Mouse (Mus musculus) hindbrain, postnatal 0 days (tissue): Measurements from ENCODE around the gene Atg2b. TPM values are rescaled to one million over a fixed set of nuclear protein-coding genes. Genes with fewer than 3 reads are reported as not detected.

Experiments used
- ATAC-seq: fragments of 200-750 bp; cut with Nextera tagmentation; 2 replicates; pipeline ENCODE4 v1.8.0; 2017; ENCODE audit warnings: mild to moderate bottlenecking, moderate TSS enrichment, moderate library complexity
- DNase-seq: peaks from one replicate; pipeline ENCODE4 v3.0.0-alpha.2; 2015; ENCODE audit warnings: low spot score
- H3K27ac ChIP-seq: fragments of 300-500 bp; sonication (generic); 2 replicates; pipeline ENCODE4 v1.5.1; 2014; ENCODE audit warnings: mild to moderate bottlenecking
- H3K27me3 ChIP-seq: fragments of 300-500 bp; sonication (generic); 2 replicates; pipeline ENCODE4 v1.6.1; 2014; ENCODE audit warnings: low read length, mixed read lengths; ENCODE audit not compliant: insufficient read depth
- H3K36me3 ChIP-seq: fragments of 300-500 bp; sonication (generic); 2 replicates; pipeline ENCODE4 v1.6.1; 2014; ENCODE audit warnings: low read length, mixed read lengths; ENCODE audit not compliant: insufficient read depth
- H3K4me1 ChIP-seq: fragments of 300-500 bp; sonication (generic); 2 replicates; pipeline ENCODE4 v1.6.1; 2014; ENCODE audit warnings: antibody characterized with exemption, low read length, mixed read lengths; ENCODE audit not compliant: insufficient read depth
- H3K4me2 ChIP-seq: fragments of 300-500 bp; sonication (generic); 2 replicates; pipeline ENCODE4 v1.6.1; 2014; ENCODE audit warnings: low read depth, mild to moderate bottlenecking, low read length, moderate library complexity, mixed read lengths
- H3K4me3 ChIP-seq: fragments of 300-500 bp; sonication (generic); 2 replicates; pipeline ENCODE4 v1.5.1; 2014; ENCODE audit warnings: low read length
- H3K9ac ChIP-seq: fragments of 300-500 bp; sonication (generic); replicated peaks from 2 replicates; pipeline ENCODE4 v1.6.1; 2014; ENCODE audit warnings: mild to moderate bottlenecking, low read length, moderate library complexity, mixed read lengths
- H3K9me3 ChIP-seq: fragments of 300-500 bp; sonication (generic); 2 replicates; pipeline ENCODE4 v1.6.1; 2016; ENCODE audit warnings: low read length, mixed read lengths
- CTCF ChIP-seq: IDR thresholded peaks from 2 replicates; pipeline ENCODE4 v1.5.1; 2016; ENCODE audit warnings: antibody characterized with exemption, control low read depth, low read depth
- WGBS: fragments of 180-500 bp; shearing (Covaris S2); extraction: QIAGEN DNeasy Blood & Tissue Kit; methylation state at CpG from one replicate; pipeline ENCODE4 v1.1.7; 2014; 5-methylcytosine and 5-hydroxymethylcytosine counted together
- polyA plus RNA-seq: library from polyadenylated mRNA; unstranded; fragments of >200 nt; fragmentation: Nextera tagmentation; extraction: Ambion mirVana; gene quantifications from 2 replicates; pipeline ENCODE4 v1.2.1, GENCODE M21; 2015
- total RNA-seq: library from RNA; depleted of rRNA; stranded (reverse); fragments of >200 nt; gene quantifications from 2 replicates; pipeline ENCODE4 v1.2.3, GENCODE M21; 2014

Atg2b gene
- total and polyA plus RNA-seq, 2 experiments from 2014 or later = 9.0 to 40.9 TPM

DNA sequence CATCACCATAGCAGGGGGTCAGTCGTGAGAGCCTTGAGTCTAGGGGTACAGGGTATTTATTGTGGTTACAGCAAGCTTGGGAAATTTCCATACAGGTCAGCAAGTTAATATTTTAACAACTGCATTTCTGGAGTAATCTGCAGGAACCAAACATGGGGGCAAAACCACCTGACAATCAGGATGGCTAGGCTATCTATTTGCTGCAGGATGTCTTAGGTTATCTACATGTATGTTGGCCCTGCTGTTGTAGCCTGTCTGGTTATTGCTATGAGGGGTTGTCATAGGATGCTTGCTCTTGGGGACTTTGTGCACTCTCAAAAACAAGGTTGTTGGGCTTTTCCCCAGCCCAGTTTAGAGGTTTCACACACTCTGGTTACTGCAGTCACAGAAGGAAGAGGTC is 39.6 kb upstream of the Atg2b start:
- H3K9ac ChIP-seq = no peak overlapping the region
- DNase-seq (no peak), ATAC-seq (no peak)
- 46% methylated on average over 1 of the region's 1 CpGs for WGBS
- H3K4me1 ChIP-seq = peaks cover 6% of the 10 kb centered on the region; the same call in 1 of the 2 replicates
- no peaks in the 10 kb centered on the region for H3K27me3 ChIP-seq
- H3K4me3 ChIP-seq = no peak overlapping the region
- no peak for TF ChIP-seq CTCF
- no peak overlapping the region for H3K27ac ChIP-seq
- no peak overlapping the region for H3K4me2 ChIP-seq
- H3K36me3 ChIP-seq = no peaks in the 10 kb centered on the region
- H3K9me3 ChIP-seq = no peaks in the 10 kb centered on the region

DNA sequence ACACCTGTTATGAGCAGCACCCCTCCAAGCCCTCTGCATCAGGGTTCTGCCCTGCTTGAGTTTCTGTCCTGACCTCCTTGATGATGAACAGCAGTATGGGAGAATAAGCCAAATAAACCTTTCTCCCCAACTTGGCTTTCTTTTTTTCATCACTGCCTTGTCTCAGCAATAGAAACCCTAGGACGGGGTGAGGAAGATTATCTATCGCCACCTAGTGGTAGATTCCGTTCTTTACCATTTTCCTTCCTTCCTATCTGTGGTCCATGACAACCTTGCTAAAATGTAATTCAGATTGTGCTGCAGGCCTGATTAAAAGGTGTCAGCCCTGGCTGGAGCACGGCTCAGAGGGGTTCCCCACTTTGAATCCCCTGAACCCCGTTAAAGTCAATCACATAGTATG is 37.6 kb upstream of the Atg2b start:
- TF ChIP-seq CTCF = peak; percentile 86
- H3K4me3 ChIP-seq = no peak overlapping the region
- no peak overlapping the region for H3K9ac ChIP-seq
- no peak overlapping the region for H3K27ac ChIP-seq
- no peaks in the 10 kb centered on the region for H3K9me3 ChIP-seq
- no peaks in the 10 kb centered on the region for H3K27me3 ChIP-seq
- H3K4me2 ChIP-seq = no peak overlapping the region
- H3K36me3 ChIP-seq = no peaks in the 10 kb centered on the region
- ATAC-seq = peak; percentile 65
- H3K4me1 ChIP-seq = peaks cover 6% of the 10 kb centered on the region; the same call in 1 of the 2 replicates
- WGBS = 3% methylated on average over 5 of the region's 5 CpGs
- DNase-seq = peak; percentile 85

DNA sequence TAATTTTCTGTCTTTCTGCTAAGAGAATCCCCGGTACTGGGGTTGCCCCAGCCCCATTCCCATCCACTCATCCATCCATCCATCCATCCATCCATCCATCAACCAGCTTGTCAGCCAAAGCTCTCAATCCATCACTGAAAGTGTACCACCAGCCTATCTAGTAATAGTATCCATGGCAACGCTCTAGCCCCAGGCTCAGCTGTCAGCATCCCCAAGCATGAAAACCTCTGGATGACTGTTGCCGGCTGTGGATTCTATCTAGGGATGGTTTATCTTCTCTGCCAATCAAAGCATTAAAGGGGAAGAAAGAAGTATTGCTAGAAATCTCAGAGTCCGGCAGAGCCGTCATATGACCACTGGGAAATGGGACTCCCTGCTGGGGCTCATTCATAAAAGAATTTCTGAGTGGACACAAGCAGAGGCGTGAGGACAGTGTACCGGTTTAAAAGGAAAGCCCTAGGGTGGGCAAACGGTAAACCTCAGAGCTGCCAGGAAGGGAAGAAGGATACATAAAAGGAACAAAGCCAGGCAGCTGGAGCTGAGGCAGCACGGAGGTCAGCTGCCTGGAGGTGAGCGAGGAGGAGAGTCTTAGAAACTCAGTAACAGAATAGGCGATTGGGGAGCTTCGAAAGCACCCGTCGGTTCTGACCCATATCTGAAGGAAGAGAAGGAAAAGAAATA is 36.6 kb upstream of the Atg2b start:
- Histone ChIP-seq H3K27ac (peak overlapping the region; percentile 51; the same call in 1 of the 2 replicates), H3K4me3 (no peak overlapping the region), H3K9ac (no peak overlapping the region), H3K9me3 (no peaks in the 10 kb centered on the region), H3K27me3 (no peaks in the 10 kb centered on the region), H3K4me2 (0 out of 2 replicates have a peak overlapping the region, but pooled peaks have one; percentile 16), H3K36me3 (no peaks in the 10 kb centered on the region), H3K4me1 (peaks cover 6% of the 10 kb centered on the region; the same call in 1 of the 2 replicates)
- ATAC-seq = peak; percentile 41; the same call in 1 of the 2 replicates
- no peak for TF ChIP-seq CTCF
- WGBS = 28% methylated on average over 14 of the region's 14 CpGs
- peak; percentile 60 for DNase-seq

DNA sequence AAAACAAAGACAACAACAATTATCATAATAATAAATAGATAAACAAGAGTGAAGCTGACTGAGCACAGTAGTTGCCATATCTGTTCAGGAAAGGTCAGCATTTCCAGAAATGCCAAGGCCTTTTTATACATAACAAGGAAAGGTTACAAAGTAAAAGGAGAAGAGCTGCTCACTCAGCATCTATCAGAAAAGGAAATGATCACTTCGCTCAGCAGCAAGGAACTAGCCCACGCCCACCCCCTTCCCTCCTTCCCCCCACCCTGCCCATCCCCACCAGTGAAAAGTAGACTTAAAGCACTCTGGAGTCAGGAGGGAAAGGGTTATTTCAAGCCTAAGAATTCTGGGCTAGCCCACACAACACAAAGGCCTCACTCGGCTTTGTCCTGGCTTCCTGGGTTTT is 35.2 kb upstream of the Atg2b start:
- H3K4me1 ChIP-seq = peaks cover 6% of the 10 kb centered on the region; the same call in 1 of the 2 replicates

DNA sequence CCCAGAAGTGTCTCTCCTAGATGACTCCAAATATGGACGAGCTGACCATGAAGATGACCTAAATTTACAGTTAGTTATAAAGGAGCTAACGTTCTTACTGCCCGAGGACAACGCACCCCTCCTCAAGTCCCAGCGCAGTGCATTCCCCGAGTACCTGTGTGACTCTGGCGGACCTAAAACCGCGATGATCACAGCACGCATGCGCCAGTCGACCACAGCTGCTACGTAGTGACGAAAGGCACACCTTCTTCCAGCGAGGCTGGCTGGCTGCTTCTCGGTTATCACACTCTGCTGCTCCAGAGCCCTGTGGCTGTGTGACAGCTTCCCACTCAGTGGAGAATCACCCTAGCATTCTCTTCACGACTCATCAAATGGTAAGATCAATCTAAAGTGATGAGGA is 33.6 kb upstream of the Atg2b start:
- Histone ChIP-seq H3K27ac (no peak overlapping the region), H3K36me3 (no peaks in the 10 kb centered on the region), H3K4me2 (no peak overlapping the region), H3K4me1 (peaks cover 6% of the 10 kb centered on the region; the same call in 1 of the 2 replicates), H3K9ac (no peak overlapping the region), H3K27me3 (no peaks in the 10 kb centered on the region), H3K4me3 (no peak overlapping the region), H3K9me3 (no peaks in the 10 kb centered on the region)
- no peak for ATAC-seq
- 67% methylated on average over 17 of the region's 17 CpGs for WGBS
- peak; percentile 19 for DNase-seq
- TF ChIP-seq CTCF = no peak

More for the DNA sequence above, 35.2 kb upstream of the Atg2b start:
- Histone ChIP-seq H3K27ac (no peak overlapping the region), H3K4me3 (no peak overlapping the region), H3K4me2 (no peak overlapping the region), H3K36me3 (no peaks in the 10 kb centered on the region), H3K27me3 (no peaks in the 10 kb centered on the region), H3K9me3 (no peaks in the 10 kb centered on the region), H3K9ac (no peak overlapping the region)
- no peak for DNase-seq
- ATAC-seq = no peak
- 62% methylated on average over 3 of the region's 3 CpGs for WGBS
- TF ChIP-seq CTCF = no peak

DNA sequence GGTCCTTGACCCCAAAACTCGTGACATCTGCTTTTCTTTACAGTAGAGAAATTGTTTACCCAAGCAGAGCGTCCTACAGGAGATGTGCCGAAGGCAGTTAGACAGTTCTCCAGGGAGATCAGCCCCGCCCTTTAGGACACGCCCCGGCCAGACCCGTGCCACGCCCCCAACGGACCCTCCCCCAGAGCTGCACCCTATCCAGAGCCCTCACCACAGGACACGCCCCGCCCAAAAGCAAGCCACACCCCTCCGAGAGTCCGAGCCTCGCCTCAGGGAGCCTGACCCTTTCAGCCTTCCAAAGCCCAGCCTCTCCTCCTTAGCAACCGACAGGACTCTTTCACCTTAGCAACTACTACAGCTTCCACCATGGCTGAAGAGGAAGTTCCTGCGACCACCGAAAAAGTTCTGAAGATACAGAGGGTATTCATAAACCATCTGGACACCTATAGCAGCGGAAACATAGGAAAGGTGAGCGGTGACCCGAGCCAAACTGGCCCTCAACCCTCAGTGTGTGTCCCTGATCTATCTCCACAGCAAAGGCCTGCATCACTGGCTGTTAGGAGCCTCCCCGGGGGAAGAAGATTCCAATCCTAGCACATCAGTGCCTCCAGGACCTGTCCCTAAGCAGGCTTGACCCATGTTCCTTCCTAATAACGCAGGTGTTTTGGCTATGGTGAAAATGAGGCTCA is 20.9 kb upstream of the Atg2b start, which contains the start of gene Ak7:
Gene Ak7 (plus strand): TSS at position 178 of the 689 bp plus-strand sequence.
- Histone ChIP-seq H3K4me3 (no peak within 1 kb of the TSS), H3K27ac (no peak within 1 kb of the TSS), H3K27me3 (no peaks in the 10 kb centered on the region), H3K9ac (no peak within 1 kb of the TSS), H3K4me1 (no peaks in the 10 kb centered on the region), H3K36me3 (peaks cover 9% of the 10 kb centered on the region; the same call in 1 of the 2 replicates), H3K9me3 (no peaks in the 10 kb centered on the region), H3K4me2 (peak within 1 kb of the TSS; percentile 25; the same call in 1 of the 2 replicates)
- WGBS = 15% methylated on average over 22 of the region's 22 CpGs
- TF ChIP-seq CTCF = no peak
- DNase-seq (peak; percentile 48), ATAC-seq (peak; percentile 76; the same call in 1 of the 2 replicates)
